Mouse (Mus musculus) kidney, embryonic 15.5 days (tissue): Measurements from ENCODE around the gene Cep63. TPM values are rescaled to one million over a fixed set of nuclear protein-coding genes. Genes with fewer than 3 reads are reported as not detected.

Source experiments
- ATAC-seq: fragments of 200-750 bp; cut with Nextera tagmentation; replicated peaks from 2 replicates; pipeline ENCODE4 v1.8.0; 2017; ENCODE audit warnings: moderate TSS enrichment; ENCODE audit not compliant: low FRiP score
- H3K27ac ChIP-seq: fragments of 300-500 bp; sonication (generic); 2 replicates; pipeline ENCODE4 v1.5.1; 2015; ENCODE audit warnings: mild to moderate bottlenecking, inconsistent platforms
- H3K27me3 ChIP-seq: fragments of 300-500 bp; sonication (generic); 2 replicates; pipeline ENCODE4 v1.6.1; 2015; ENCODE audit warnings: inconsistent platforms
- H3K36me3 ChIP-seq: fragments of 300-500 bp; sonication (generic); 2 replicates; pipeline ENCODE4 v1.6.1; 2015; ENCODE audit warnings: inconsistent platforms
- H3K4me1 ChIP-seq: fragments of 300-500 bp; sonication (generic); 2 replicates; pipeline ENCODE4 v1.6.1; 2015; ENCODE audit warnings: inconsistent platforms
- H3K4me2 ChIP-seq: fragments of 300-500 bp; sonication (generic); 2 replicates; pipeline ENCODE4 v1.6.1; 2015; ENCODE audit warnings: moderate library complexity, mild to moderate bottlenecking, inconsistent platforms
- H3K4me3 ChIP-seq: fragments of 300-500 bp; sonication (generic); replicated peaks from 2 replicates; pipeline ENCODE4 v1.5.1; 2015; ENCODE audit warnings: mild to moderate bottlenecking, inconsistent platforms
- H3K9ac ChIP-seq: fragments of 300-500 bp; sonication (generic); 2 replicates; pipeline ENCODE4 v1.6.1; 2015; ENCODE audit warnings: mild to moderate bottlenecking, inconsistent platforms
- H3K9me3 ChIP-seq: fragments of 300-500 bp; sonication (generic); replicated peaks from 2 replicates; pipeline ENCODE4 v1.6.1; 2016; ENCODE audit warnings: inconsistent platforms
- WGBS: fragments of 180-500 bp; shearing (Covaris S2); methylation state at CpG from one replicate; pipeline ENCODE4 v1.1.7; 2015; ENCODE audit warnings: mixed read lengths; 5-methylcytosine and 5-hydroxymethylcytosine counted together
- polyA plus RNA-seq: library from polyadenylated mRNA; unstranded; fragments of >200 nt; fragmentation: Nextera tagmentation; extraction: Ambion mirVana; gene quantifications from 2 replicates; pipeline ENCODE4 v1.2.1, GENCODE M21; 2015

The Cep63 gene
- polyA plus RNA-seq, 1 experiment from 2014 or later = 61.7 TPM

GRCm38 (mm10) chr9:102547028-102547354 lies 79.3 kb downstream of the Cep63 start:
- H3K9me3 ChIP-seq = no peaks in the 10 kb centered on the region
- H3K4me3 ChIP-seq = no peak overlapping the region
- no peaks in the 10 kb centered on the region for H3K36me3 ChIP-seq
- no peak overlapping the region for H3K9ac ChIP-seq
- H3K27ac ChIP-seq = no peak overlapping the region
- 68% methylated on average over 7 of the region's 7 CpGs for WGBS
- ATAC-seq = no peak
- H3K4me2 ChIP-seq = no peak overlapping the region
- peaks cover 26% of the 10 kb centered on the region for H3K4me1 ChIP-seq
- peaks cover 43% of the 10 kb centered on the region for H3K27me3 ChIP-seq

GRCm38 (mm10) chr9:102546256-102547027 lies 79.9 kb downstream of the Cep63 start:
- no peak overlapping the region for H3K4me3 ChIP-seq
- WGBS = 49% methylated on average over 20 of the region's 20 CpGs
- peaks cover 20% of the 10 kb centered on the region for H3K4me1 ChIP-seq
- ATAC-seq = no peak
- peaks cover 43% of the 10 kb centered on the region for H3K27me3 ChIP-seq
- H3K36me3 ChIP-seq = no peaks in the 10 kb centered on the region
- no peak overlapping the region for H3K27ac ChIP-seq
- H3K4me2 ChIP-seq = no peak overlapping the region; the same call in 1 of the 2 replicates
- H3K9me3 ChIP-seq = no peaks in the 10 kb centered on the region
- H3K9ac ChIP-seq = no peak overlapping the region

- WGBS = 9% methylated on average over 22 of the region's 22 CpGs
- 0 out of 2 replicates have a peak overlapping the region, but pooled peaks have one; percentile 2 for H3K4me3 ChIP-seq
- H3K4me2 ChIP-seq = peak overlapping the region; percentile 74
- H3K9me3 ChIP-seq = no peaks in the 10 kb centered on the region
- no peaks in the 10 kb centered on the region for H3K36me3 ChIP-seq
- no peak for ATAC-seq
- H3K27ac ChIP-seq = no peak overlapping the region
- peaks cover 43% of the 10 kb centered on the region for H3K27me3 ChIP-seq
- H3K9ac ChIP-seq = no peak overlapping the region
- H3K4me1 ChIP-seq = peaks cover 18% of the 10 kb centered on the region
Observed at GRCm38 (mm10) chr9:102545406-102546255, 80.7 kb downstream of the Cep63 start.

- ATAC-seq = peak; percentile 85
- under 1% methylated on average over 26 of the region's 26 CpGs for WGBS
- H3K4me1 ChIP-seq = peaks cover 18% of the 10 kb centered on the region
Observed at GRCm38 (mm10) chr9:102544773-102545366, 81.5 kb downstream of the Cep63 start.

GRCm38 (mm10) chr9:102544116-102544772 lies 82.1 kb downstream of the Cep63 start:
- Histone ChIP-seq H3K9ac (0 out of 2 replicates have a peak overlapping the region, but pooled peaks have one; percentile 3), H3K36me3 (no peaks in the 10 kb centered on the region), H3K9me3 (no peaks in the 10 kb centered on the region), H3K4me1 (peaks cover 18% of the 10 kb centered on the region), H3K27me3 (peaks cover 43% of the 10 kb centered on the region), H3K4me3 (peak overlapping the region; percentile 41), H3K4me2 (peak overlapping the region; percentile 74), H3K27ac (no peak overlapping the region)
- ATAC-seq = peak; percentile 26; the same call in 1 of the 2 replicates
- WGBS = 21% methylated on average over 11 of the region's 11 CpGs

More at GRCm38 (mm10) chr9:102544773-102545366, 81.5 kb downstream of the Cep63 start:
- no peak overlapping the region for H3K27ac ChIP-seq
- H3K4me2 ChIP-seq = peak overlapping the region; percentile 74
- H3K9me3 ChIP-seq = no peaks in the 10 kb centered on the region
- 0 out of 2 replicates have a peak overlapping the region, but pooled peaks have one; percentile 3 for H3K9ac ChIP-seq
- H3K27me3 ChIP-seq = peaks cover 43% of the 10 kb centered on the region
- H3K36me3 ChIP-seq = no peaks in the 10 kb centered on the region
- H3K4me3 ChIP-seq = peak overlapping the region; percentile 41

- WGBS = 71% methylated on average over 2 of the region's 2 CpGs
- Histone ChIP-seq H3K4me3 (no peak overlapping the region), H3K4me2 (no peak overlapping the region), H3K27me3 (peaks cover 43% of the 10 kb centered on the region), H3K36me3 (no peaks in the 10 kb centered on the region), H3K9me3 (no peaks in the 10 kb centered on the region), H3K27ac (no peak overlapping the region), H3K9ac (no peak overlapping the region), H3K4me1 (peaks cover 18% of the 10 kb centered on the region)
- ATAC-seq = no peak
Observed at GRCm38 (mm10) chr9:102543761-102544115, 82.6 kb downstream of the Cep63 start.

- H3K4me3 ChIP-seq = no peak overlapping the region
- H3K27me3 ChIP-seq = peaks cover 37% of the 10 kb centered on the region
- H3K27ac ChIP-seq = no peak overlapping the region
- H3K9me3 ChIP-seq = no peaks in the 10 kb centered on the region
- ATAC-seq = no peak
- H3K9ac ChIP-seq = no peak overlapping the region
- no peak overlapping the region for H3K4me2 ChIP-seq
- WGBS = 78% methylated on average over 8 of the region's 8 CpGs
- no peaks in the 10 kb centered on the region for H3K36me3 ChIP-seq
- H3K4me1 ChIP-seq = peaks cover 18% of the 10 kb centered on the region
Observed at GRCm38 (mm10) chr9:102542540-102542939, 83.8 kb downstream of the Cep63 start.

GRCm38 (mm10) chr9:102541666-102542065 lies 84.7 kb downstream of the Cep63 start:
- WGBS = 91% methylated on average over 10 of the region's 10 CpGs
- Histone ChIP-seq H3K9ac (no peak overlapping the region), H3K4me3 (no peak overlapping the region), H3K27me3 (peaks cover 28% of the 10 kb centered on the region), H3K4me1 (peaks cover 18% of the 10 kb centered on the region), H3K36me3 (no peaks in the 10 kb centered on the region), H3K9me3 (no peaks in the 10 kb centered on the region), H3K4me2 (no peak overlapping the region), H3K27ac (no peak overlapping the region)
- no peak for ATAC-seq

- WGBS = 67% methylated on average over 7 of the region's 7 CpGs
- no peak overlapping the region for H3K9ac ChIP-seq
- ATAC-seq = no peak
Observed at GRCm38 (mm10) chr9:102539699-102540098, 86.6 kb downstream of the Cep63 start.

GRCm38 (mm10) chr9:102536968-102537367 lies 89.4 kb downstream of the Cep63 start:
- 89% methylated on average over 4 of the region's 4 CpGs for WGBS
- H3K4me1 ChIP-seq = no peaks in the 10 kb centered on the region
- H3K27ac ChIP-seq = no peak overlapping the region
- no peaks in the 10 kb centered on the region for H3K36me3 ChIP-seq
- H3K9ac ChIP-seq = no peak overlapping the region
- no peaks in the 10 kb centered on the region for H3K9me3 ChIP-seq
- no peak for ATAC-seq
- H3K27me3 ChIP-seq = peaks cover 8% of the 10 kb centered on the region; the same call in 1 of the 2 replicates
- H3K4me2 ChIP-seq = no peak overlapping the region
- H3K4me3 ChIP-seq = no peak overlapping the region

More at GRCm38 (mm10) chr9:102539699-102540098, 86.6 kb downstream of the Cep63 start:
- Histone ChIP-seq H3K36me3 (no peaks in the 10 kb centered on the region), H3K4me3 (no peak overlapping the region), H3K27me3 (peaks cover 13% of the 10 kb centered on the region; the same call in 1 of the 2 replicates), H3K4me1 (peaks cover 6% of the 10 kb centered on the region), H3K27ac (no peak overlapping the region), H3K9me3 (no peaks in the 10 kb centered on the region), H3K4me2 (no peak overlapping the region)
